Mouse (Mus musculus) urinary bladder, postnatal 10 days (tissue): ENCODE measurements around the gene Scin.

Experiments used
- DNase-seq: peaks from one replicate; pipeline ENCODE4 v3.0.0; 2022; ENCODE audit warnings: low spot score

The Scin gene

GRCm38 (mm10) chr12:40027444-40027843 lies 106.6 kb downstream of the Scin start:
- no peak for DNase-seq

- no peak for DNase-seq
Measured at GRCm38 (mm10) chr12:40023918-40024317, 110.1 kb downstream of the Scin start.

- no peak for DNase-seq
Measured at GRCm38 (mm10) chr12:40023014-40023642, 110.9 kb downstream of the Scin start.

- DNase-seq: no peak
Measured at GRCm38 (mm10) chr12:40022344-40022743, 111.7 kb downstream of the Scin start.

DNA sequence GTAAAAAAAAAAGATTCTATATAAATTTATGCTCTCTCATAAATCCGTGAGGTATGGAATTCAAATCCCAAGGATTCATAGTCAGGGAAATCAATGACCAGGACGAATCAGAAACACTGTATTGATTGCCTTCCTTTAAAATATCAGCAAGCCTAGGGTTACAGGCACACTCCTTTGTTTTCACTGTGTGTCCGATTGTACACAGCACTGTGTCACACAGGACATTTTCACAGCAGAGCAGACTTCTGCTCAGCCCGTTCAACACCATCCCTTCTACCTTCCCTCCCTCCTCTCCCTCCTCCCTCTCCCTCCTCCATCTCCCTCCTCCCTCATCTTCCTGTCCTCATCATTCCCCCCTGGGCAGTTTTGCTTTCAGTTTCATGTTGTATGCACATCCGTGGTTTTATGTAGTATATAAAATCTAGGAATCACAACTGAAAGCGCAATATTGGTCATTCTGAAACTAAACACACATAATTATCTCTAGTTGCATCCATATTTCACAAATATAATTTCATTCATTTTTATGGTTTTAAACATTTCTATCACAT lies 116.0 kb downstream of the Scin start:
- no peak for DNase-seq

DNA sequence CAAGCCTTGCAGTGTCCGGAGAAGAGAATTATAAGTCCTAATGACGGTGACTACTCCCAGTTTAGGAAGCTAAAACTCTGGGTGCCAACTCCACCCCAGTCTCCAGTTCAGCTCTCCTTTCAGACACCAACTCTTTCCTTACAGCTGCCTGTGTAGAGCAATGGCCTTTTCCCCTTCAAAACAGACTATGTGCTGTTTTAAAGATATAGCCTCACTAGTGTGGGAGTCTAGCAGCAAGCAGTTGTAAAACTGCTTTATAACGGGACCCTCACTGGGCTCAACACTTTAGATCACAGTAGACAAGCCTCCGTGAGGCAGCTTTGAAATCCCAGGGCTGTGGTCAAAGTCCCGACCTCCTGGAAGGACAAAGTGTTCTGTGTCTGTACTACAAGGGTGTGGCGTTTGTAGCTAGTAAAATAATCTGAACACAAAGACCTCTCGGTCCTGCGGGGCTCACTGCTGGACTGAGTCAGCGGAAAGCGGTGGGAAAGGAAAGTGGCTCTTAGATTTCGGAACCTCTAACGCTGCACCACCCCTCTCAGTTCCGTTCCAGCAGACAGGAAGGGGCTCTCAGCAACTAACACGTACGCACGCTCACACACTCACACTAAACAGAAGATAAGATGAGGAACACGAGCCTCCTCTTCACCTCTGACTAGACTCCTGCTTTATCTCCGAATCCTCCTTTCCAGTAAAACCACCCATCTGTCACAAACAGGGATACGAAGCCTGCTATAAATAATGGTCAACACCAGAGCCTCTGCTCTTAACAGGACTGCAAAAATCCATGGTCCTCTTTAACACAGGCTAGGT lies 117.2 kb downstream of the Scin start:
- no peak for DNase-seq

- DNase-seq: no peak
Measured at GRCm38 (mm10) chr12:40016068-40016467, 118.0 kb downstream of the Scin start.

- no peak for DNase-seq
Measured at GRCm38 (mm10) chr12:40009866-40010265, 124.2 kb downstream of the Scin start.
